Mouse (Mus musculus) bone marrow, adult 2 months (tissue): ENCODE data around the gene 2610318N02Rik. TPM values are rescaled to one million over a fixed set of nuclear protein-coding genes. Genes with fewer than 3 reads are reported as not detected.

Experiments used
- H3K27ac ChIP-seq: fragments of 200-500 bp; 2 replicates; pipeline ENCODE4 v1.5.1; 2012; ENCODE audit warnings: low read depth, mild to moderate bottlenecking, control low read depth, inconsistent platforms, low read length; ENCODE audit not compliant: control insufficient read depth, poor library complexity, insufficient read depth
- H3K4me1 ChIP-seq: fragments of 200-500 bp; 2 replicates; pipeline ENCODE4 v1.6.1; 2011; ENCODE audit warnings: low read length; ENCODE audit not compliant: control insufficient read depth, insufficient read depth
- H3K4me3 ChIP-seq: fragments of 200-500 bp; replicated peaks from 2 replicates; pipeline ENCODE3; 2011; ENCODE audit warnings: mild to moderate bottlenecking, low read depth, low read length, control low read depth; ENCODE audit not compliant: control insufficient read depth
- CTCF ChIP-seq: fragments of 200-500 bp; IDR thresholded peaks from 2 replicates; pipeline ENCODE4 v1.5.1; 2011; ENCODE audit warnings: low read length, control low read depth; ENCODE audit not compliant: control insufficient read depth, insufficient read depth
- POLR2A ChIP-seq: fragments of 200-500 bp; IDR thresholded peaks from 2 replicates; pipeline ENCODE4 v1.6.1; 2011; ENCODE audit warnings: low read depth, mild to moderate bottlenecking, control low read depth, low read length, borderline replicate concordance; ENCODE audit not compliant: control insufficient read depth
- WGBS: fragments of 180-500 bp; shearing (Covaris S2); methylation state at CpG from one replicate; pipeline ENCODE4 v1.1.7; 2018; 5-methylcytosine and 5-hydroxymethylcytosine counted together
- polyA plus RNA-seq: library from polyadenylated mRNA; stranded (reverse); fragments of >200 nt; gene quantifications from 2 replicates; pipeline ENCODE4 v1.2.4, GENCODE M21; 2011; ENCODE audit warnings: low replicate concordance; ENCODE audit not compliant: missing spikeins, insufficient read depth, insufficient read length

2610318N02Rik gene
- polyA plus RNA-seq, 1 experiment: 23.6 TPM

GRCm38 (mm10) chr16:17070716-17071115, 54.3 kb downstream of the 2610318N02Rik start:
- no peaks in the 10 kb centered on the region; the same call in 1 of the 2 replicates for H3K4me1 ChIP-seq
- H3K27ac ChIP-seq: no peak overlapping the region
- TF ChIP-seq CTCF (no peak), POLR2A (no peak)
- WGBS: 49% methylated on average over 6 of the region's 6 CpGs
- H3K4me3 ChIP-seq: no peak overlapping the region

GRCm38 (mm10) chr16:17069511-17070443, 55.2 kb downstream of the 2610318N02Rik start, which contains the start of gene Ypel1:
Gene Ypel1 (plus strand): TSS chr16:17069696.
- under 1% methylated on average over 76 of the region's 76 CpGs for WGBS
- TF ChIP-seq CTCF (no peak), POLR2A (peak; percentile 49; the same call in 1 of the 2 replicates)
- Histone ChIP-seq H3K4me3 (peak within 1 kb of the TSS; percentile 68), H3K4me1 (no peaks in the 10 kb centered on the region; the same call in 1 of the 2 replicates), H3K27ac (no peak within 1 kb of the TSS; the same call in 1 of the 2 replicates)

DNA sequence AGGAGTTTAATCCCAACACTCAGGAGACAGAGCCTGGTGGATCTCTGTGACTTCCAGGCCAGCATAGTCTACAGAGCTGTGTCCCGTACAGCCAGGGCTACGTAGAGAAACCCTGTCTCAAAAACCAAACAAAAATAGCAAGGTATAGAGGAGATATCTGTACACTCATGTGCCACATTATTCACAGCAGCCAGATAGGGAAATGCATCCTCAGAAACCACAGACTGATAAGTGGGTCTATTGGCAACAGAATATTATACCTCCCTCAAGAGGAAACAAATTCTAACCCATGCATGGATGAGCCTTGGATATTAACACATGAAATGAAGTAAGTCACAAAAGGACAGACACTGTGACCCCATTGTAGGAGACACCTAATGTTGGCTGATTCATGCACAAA, 57.4 kb downstream of the 2610318N02Rik start:
- 55% methylated on average over 2 of the region's 2 CpGs for WGBS
- TF ChIP-seq CTCF (no peak), POLR2A (no peak)
- H3K27ac ChIP-seq: no peak overlapping the region
- no peak overlapping the region for H3K4me3 ChIP-seq
- no peaks in the 10 kb centered on the region; the same call in 1 of the 2 replicates for H3K4me1 ChIP-seq

Other genes with a start within 250 kb of the 2610318N02Rik start
- 3.8 and 4.6 TPM in 2 replicates for gene Ppm1f, start 228.7 kb downstream of the 2610318N02Rik start, polyA plus RNA-seq
- gene Mapk1, start 141.8 kb downstream of the 2610318N02Rik start, polyA plus RNA-seq: 65.8 and 76.8 TPM in 2 replicates
- gene Ypel1, start 55.5 kb downstream of the 2610318N02Rik start, polyA plus RNA-seq: 1.4 TPM in 1 of 2 replicates, not detected in the other
- 54.0 and 99.6 TPM in 2 replicates for gene Ppil2, start 13.9 kb downstream of the 2610318N02Rik start, polyA plus RNA-seq
- 10.8 and 28.0 TPM in 2 replicates for gene Sdf2l1, start 7.2 kb upstream of the 2610318N02Rik start, polyA plus RNA-seq
- gene Ydjc, start 19.5 kb upstream of the 2610318N02Rik start, polyA plus RNA-seq: 2.9 and 5.4 TPM in 2 replicates
- 0.61 and 1.8 TPM in 2 replicates for gene Ccdc116, start 22.1 kb upstream of the 2610318N02Rik start, polyA plus RNA-seq
- gene Ube2l3, start 77.5 kb upstream of the 2610318N02Rik start, polyA plus RNA-seq: 70.5 and 97.7 TPM in 2 replicates
- gene Rimbp3, start 83.4 kb upstream of the 2610318N02Rik start, polyA plus RNA-seq: not detected in 2 replicates
- 1.2 and 3.5 TPM in 2 replicates for gene Hic2, start 108.4 kb upstream of the 2610318N02Rik start, polyA plus RNA-seq
- gene Tmem191c, start 150.9 kb upstream of the 2610318N02Rik start, polyA plus RNA-seq: 11.5 and 35.5 TPM in 2 replicates
- 0.63 and 2.3 TPM in 2 replicates for gene Serpind1, start 206.2 kb upstream of the 2610318N02Rik start, polyA plus RNA-seq